Mouse (Mus musculus) limb, embryonic 13.5 days (tissue): ENCODE results near the gene Inpp4a. TPM values are rescaled to one million over a fixed set of nuclear protein-coding genes. Genes with fewer than 3 reads are reported as not detected.

Experiments used
- ATAC-seq: fragments of 200-750 bp; cut with Nextera tagmentation; 2 replicates; pipeline ENCODE4 v1.8.0; 2017; ENCODE audit warnings: low read depth, moderate number of reproducible peaks, moderate TSS enrichment; ENCODE audit not compliant: low FRiP score
- H3K27ac ChIP-seq: fragments of 300-500 bp; sonication (generic); 2 replicates; pipeline ENCODE4 v1.5.1; 2015; ENCODE audit warnings: inconsistent platforms, mild to moderate bottlenecking, moderate library complexity
- H3K27me3 ChIP-seq: fragments of 300-500 bp; sonication (generic); 2 replicates; pipeline ENCODE4 v1.6.1; 2015; ENCODE audit warnings: mild to moderate bottlenecking, inconsistent platforms
- H3K36me3 ChIP-seq: fragments of 300-500 bp; sonication (generic); 2 replicates; pipeline ENCODE4 v1.6.1; 2015; ENCODE audit warnings: inconsistent platforms, mild to moderate bottlenecking, moderate library complexity
- H3K4me1 ChIP-seq: fragments of 300-500 bp; sonication (generic); 2 replicates; pipeline ENCODE4 v1.6.1; 2015; ENCODE audit warnings: inconsistent platforms
- H3K4me2 ChIP-seq: fragments of 300-500 bp; sonication (generic); replicated peaks from 2 replicates; pipeline ENCODE4 v1.6.1; 2015; ENCODE audit warnings: inconsistent platforms, mild to moderate bottlenecking, moderate library complexity
- H3K4me3 ChIP-seq: fragments of 300-500 bp; sonication (generic); 2 replicates; pipeline ENCODE4 v1.5.1; 2015; ENCODE audit warnings: moderate library complexity, mild to moderate bottlenecking, inconsistent platforms
- H3K9ac ChIP-seq: fragments of 300-500 bp; sonication (generic); 2 replicates; pipeline ENCODE4 v1.6.1; 2015; ENCODE audit warnings: mild to moderate bottlenecking, inconsistent platforms
- H3K9me3 ChIP-seq: fragments of 300-500 bp; sonication (generic); 2 replicates; pipeline ENCODE4 v1.6.1; 2016; ENCODE audit warnings: inconsistent platforms
- WGBS: fragments of 180-500 bp; shearing (Covaris S2); methylation state at CpG from one replicate; pipeline ENCODE4 v1.1.7; 2015; 5-methylcytosine and 5-hydroxymethylcytosine counted together
- polyA plus RNA-seq: library from polyadenylated mRNA; unstranded; fragments of >200 nt; fragmentation: Nextera tagmentation; extraction: Ambion mirVana; gene quantifications from 2 replicates; pipeline ENCODE4 v1.2.1, GENCODE M21; 2015

Gene Inpp4a
- polyA plus RNA-seq, 1 experiment from 2014 or later: 20.9 TPM

DNA sequence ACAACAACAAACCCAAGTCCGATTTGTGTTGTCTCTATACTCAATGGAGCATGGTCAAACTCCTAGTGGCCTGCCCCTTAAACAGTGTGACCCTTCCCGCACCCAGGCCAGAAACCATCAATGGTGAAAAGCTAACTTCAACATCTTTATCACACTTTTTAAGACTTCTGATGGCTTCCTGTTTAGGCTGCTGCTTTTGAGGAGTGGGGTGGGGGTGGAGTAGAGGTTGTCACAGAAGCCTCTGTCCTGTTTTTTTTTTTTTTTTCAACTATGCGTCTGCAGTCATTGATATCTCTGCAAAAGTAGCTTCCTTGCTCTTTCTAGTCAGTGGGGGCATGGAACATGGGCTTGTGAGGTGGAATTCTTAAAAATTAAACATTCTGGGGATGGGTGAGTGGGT lies 3.1 kb downstream of the Inpp4a start:
- H3K4me2 ChIP-seq: no peak overlapping the region
- WGBS: 58% methylated on average over 3 of the region's 3 CpGs
- H3K4me1 ChIP-seq: peaks cover 13% of the 10 kb centered on the region
- no peaks in the 10 kb centered on the region for H3K36me3 ChIP-seq
- no peak overlapping the region for H3K27ac ChIP-seq
- ATAC-seq: no peak
- no peak overlapping the region for H3K4me3 ChIP-seq
- no peaks in the 10 kb centered on the region for H3K27me3 ChIP-seq
- no peaks in the 10 kb centered on the region for H3K9me3 ChIP-seq
- no peak overlapping the region for H3K9ac ChIP-seq

DNA sequence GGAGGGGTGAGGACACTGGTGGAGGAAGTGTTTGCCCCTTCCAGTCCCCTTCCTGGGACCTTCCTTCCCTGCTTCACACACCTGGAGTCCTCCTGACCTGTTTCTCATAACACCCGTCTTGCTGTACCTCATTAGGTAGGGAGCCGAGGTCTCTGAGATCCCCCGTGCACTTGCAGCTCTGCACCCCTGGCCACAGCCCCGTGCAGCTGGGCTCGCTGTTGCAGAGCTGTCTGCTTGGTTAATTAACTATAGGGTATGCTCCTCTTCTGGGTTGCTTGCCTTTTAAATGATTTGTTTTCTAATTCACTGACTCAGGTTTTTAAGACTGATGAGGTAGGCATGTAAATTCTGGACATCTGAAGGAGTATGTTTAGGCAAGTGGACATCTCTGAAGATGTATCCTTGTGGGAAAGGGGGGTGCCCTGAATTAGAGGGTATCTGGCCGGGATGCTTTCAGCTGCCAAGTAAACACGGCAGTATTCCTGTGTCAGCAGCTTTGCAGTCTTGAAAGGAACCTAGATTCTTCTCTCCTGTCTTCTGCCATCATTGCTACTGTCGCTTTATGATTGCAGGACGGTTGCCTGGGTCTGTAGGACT lies 6.1 kb downstream of the Inpp4a start:
- no peak overlapping the region for H3K4me2 ChIP-seq
- no peaks in the 10 kb centered on the region for H3K27me3 ChIP-seq
- ATAC-seq: no peak
- H3K9ac ChIP-seq: no peak overlapping the region
- peaks cover 7% of the 10 kb centered on the region for H3K4me1 ChIP-seq
- no peaks in the 10 kb centered on the region for H3K36me3 ChIP-seq
- peaks cover 8% of the 10 kb centered on the region; the same call in 1 of the 2 replicates for H3K9me3 ChIP-seq
- no peak overlapping the region for H3K27ac ChIP-seq
- H3K4me3 ChIP-seq: no peak overlapping the region
- WGBS: 69% methylated on average over 9 of the region's 9 CpGs

DNA sequence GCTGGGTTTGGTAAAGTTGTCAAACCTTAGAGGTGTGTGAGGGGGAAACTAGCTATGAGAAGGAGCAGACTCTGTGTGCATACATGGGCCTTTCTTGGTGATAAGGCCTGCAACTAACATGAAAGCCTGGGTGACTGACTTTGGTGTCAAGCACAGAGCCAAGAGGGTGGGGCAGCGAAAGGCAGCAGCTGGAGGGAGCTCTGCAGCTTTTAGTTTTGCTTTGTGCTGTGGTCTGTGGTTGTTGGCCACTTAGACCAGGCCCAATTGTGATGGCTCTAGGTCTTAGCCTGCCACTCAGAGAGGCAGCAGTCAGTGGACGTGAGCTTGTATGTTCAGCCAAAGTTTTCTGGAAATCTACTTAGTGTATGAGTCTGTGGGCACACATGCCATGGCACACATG lies 7.9 kb downstream of the Inpp4a start:
- no peaks in the 10 kb centered on the region for H3K27me3 ChIP-seq
- no peak for ATAC-seq
- H3K36me3 ChIP-seq: no peaks in the 10 kb centered on the region
- H3K9ac ChIP-seq: no peak overlapping the region
- H3K4me3 ChIP-seq: no peak overlapping the region
- H3K4me2 ChIP-seq: no peak overlapping the region
- H3K9me3 ChIP-seq: peaks cover 8% of the 10 kb centered on the region; the same call in 1 of the 2 replicates
- 87% methylated on average over 2 of the region's 2 CpGs for WGBS
- no peaks in the 10 kb centered on the region for H3K4me1 ChIP-seq
- H3K27ac ChIP-seq: no peak overlapping the region

DNA sequence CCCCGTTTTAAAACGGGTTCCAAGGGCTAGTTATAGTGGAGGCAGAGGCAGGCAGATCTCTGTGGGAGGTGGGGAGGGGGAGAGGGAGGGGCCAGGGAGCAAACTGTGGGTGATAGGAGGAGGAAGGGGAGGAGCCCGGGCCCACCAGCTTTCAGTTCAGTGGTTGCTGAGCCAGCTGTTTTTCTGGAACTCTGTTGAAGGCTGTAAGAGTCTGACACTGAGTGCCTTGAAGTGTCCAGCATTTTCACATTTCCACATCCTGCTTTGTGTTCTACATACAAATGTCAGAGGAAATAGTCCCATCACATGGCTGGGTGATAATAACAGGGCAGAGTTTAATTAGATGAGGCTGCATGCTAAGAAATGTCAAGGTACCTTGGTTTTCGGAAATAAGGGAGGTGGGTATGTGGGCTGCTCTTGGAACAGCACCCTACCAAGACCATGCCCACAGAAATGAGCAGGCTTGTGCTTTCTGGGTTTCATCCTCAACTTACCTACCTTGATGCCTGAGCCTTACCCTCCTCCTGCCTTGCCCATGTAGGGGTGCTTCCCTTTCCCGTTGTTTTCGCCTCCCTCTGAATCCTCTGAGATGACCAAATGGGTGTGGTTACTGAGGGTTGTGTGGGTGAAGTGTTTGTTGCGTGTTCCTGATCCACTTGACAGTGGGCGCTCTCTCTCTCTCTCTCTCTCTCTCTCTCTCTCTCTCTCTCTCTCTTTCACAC lies 8.5 kb downstream of the Inpp4a start:
- WGBS: 85% methylated on average over 8 of the region's 8 CpGs
- Histone ChIP-seq H3K9me3 (peaks cover 8% of the 10 kb centered on the region; the same call in 1 of the 2 replicates), H3K9ac (no peak overlapping the region), H3K36me3 (no peaks in the 10 kb centered on the region), H3K27me3 (no peaks in the 10 kb centered on the region), H3K4me3 (no peak overlapping the region), H3K4me1 (no peaks in the 10 kb centered on the region), H3K27ac (no peak overlapping the region), H3K4me2 (no peak overlapping the region)
- ATAC-seq: no peak

DNA sequence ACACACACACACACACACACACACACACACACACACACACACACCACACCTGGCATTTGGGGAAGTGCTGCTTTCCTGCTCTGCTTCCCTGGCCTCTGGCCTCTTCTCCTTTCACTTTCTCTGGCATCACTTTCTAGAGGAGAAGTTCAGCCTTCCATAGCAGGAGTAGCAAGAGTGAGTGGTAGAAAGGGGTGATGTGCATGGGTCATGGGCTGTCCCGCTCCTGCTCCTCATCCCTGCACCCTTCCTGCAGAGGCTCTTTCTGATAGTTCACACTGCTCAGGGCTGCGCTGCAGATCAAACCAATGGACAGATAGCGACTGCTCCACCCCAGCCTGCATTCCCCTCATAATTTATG lies 9.1 kb downstream of the Inpp4a start:
- Histone ChIP-seq H3K36me3 (no peaks in the 10 kb centered on the region), H3K4me2 (no peak overlapping the region), H3K27me3 (no peaks in the 10 kb centered on the region), H3K4me3 (no peak overlapping the region), H3K27ac (no peak overlapping the region), H3K9ac (no peak overlapping the region), H3K4me1 (no peaks in the 10 kb centered on the region), H3K9me3 (peaks cover 8% of the 10 kb centered on the region; the same call in 1 of the 2 replicates)
- WGBS: 66% methylated on average over 3 of the region's 3 CpGs
- no peak for ATAC-seq

DNA sequence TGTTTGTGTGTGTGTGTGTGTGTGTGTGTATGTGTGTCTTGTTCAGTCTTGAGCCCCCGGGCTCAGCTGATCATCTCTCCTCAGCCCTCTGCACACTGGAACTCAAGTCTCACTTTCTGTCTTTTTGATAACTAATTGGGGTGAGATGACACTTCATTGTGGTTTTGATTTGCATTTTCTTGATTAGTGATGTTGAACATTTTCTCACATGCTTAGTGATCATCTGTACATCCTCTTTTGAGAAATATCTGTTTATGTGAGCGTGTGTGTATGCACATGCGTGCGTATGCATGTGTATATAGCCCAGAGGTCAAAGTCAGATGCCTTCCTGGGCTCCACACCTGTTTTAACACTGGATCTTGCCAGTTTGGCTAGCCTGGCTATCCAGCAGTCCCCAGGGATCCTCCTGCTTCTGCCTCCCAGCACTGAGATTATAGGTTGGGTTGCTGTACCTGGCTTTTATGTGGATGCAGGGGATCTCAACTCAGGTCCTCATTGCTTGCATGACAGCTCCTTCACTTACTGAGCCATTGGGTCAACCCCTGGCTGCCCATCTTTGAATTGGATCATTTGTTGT lies 10.4 kb downstream of the Inpp4a start:
- no peak for ATAC-seq
- Histone ChIP-seq H3K27ac (no peak overlapping the region), H3K4me2 (no peak overlapping the region), H3K9ac (no peak overlapping the region), H3K4me3 (no peak overlapping the region), H3K36me3 (no peaks in the 10 kb centered on the region), H3K27me3 (no peaks in the 10 kb centered on the region), H3K9me3 (peaks cover 8% of the 10 kb centered on the region; the same call in 1 of the 2 replicates), H3K4me1 (no peaks in the 10 kb centered on the region)
- 94% methylated on average over 4 of the region's 4 CpGs for WGBS

DNA sequence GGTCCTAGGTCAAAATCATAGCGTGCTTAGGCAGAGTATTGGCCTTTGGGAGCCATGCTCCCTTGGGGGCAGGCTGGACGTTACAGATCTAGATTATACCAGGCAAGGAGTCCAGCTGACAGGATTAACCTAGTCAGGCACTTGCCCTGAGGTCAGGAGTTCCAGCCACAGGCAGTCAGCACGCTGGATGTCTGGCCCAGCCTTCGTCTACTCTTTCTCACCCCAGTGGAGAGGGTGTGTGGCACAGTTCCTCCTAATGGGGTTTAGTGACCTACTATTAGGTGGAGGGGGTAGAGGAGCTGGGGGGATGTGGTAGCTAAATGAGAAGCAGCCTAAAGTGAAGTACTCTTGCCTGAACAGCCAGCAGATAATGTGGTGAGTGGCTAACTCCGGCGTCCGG lies 14.7 kb downstream of the Inpp4a start:
- no peaks in the 10 kb centered on the region for H3K36me3 ChIP-seq
- no peak overlapping the region for H3K4me3 ChIP-seq
- peaks cover 10% of the 10 kb centered on the region for H3K4me1 ChIP-seq
- H3K27ac ChIP-seq: no peak overlapping the region
- no peak overlapping the region for H3K4me2 ChIP-seq
- no peak overlapping the region for H3K9ac ChIP-seq
- no peaks in the 10 kb centered on the region for H3K27me3 ChIP-seq
- WGBS: 43% methylated on average over 7 of the region's 7 CpGs
- H3K9me3 ChIP-seq: peaks cover 8% of the 10 kb centered on the region; the same call in 1 of the 2 replicates
- ATAC-seq: no peak

DNA sequence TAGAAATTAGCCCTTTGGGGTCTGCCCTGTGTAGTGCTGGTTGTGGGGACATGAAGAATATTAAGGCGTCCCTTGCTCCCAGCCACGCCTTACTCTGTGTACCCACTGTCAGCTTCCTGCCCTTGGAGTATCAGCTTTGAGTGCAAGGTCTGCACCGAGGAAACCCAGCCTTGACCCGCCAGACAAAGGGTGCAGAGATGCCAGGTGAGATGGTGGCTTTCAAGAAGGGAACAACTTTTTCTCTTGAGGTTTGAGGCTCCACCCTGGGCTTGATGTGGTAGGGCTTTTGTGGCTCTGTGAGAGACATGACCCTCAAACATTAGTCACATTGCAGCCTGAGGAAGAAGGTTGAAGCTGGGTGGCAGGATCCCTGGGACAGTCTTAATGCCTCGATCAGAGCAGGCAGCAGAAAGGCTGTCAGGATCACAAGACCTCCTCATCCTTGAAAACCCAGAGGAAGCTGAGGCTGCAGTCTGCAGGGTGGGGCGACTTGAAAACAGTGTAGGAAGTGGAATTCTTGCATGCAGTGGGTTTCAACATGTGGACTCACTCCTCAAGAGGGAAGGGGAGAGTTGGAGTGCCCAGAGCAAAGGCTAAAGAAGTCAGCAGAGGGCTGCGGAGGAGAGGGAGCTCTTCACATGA lies 18.1 kb downstream of the Inpp4a start:
- Histone ChIP-seq H3K27ac (peak overlapping the region; percentile 16; the same call in 1 of the 2 replicates), H3K4me2 (no peak overlapping the region), H3K9me3 (no peaks in the 10 kb centered on the region), H3K9ac (no peak overlapping the region), H3K27me3 (no peaks in the 10 kb centered on the region), H3K4me3 (no peak overlapping the region), H3K36me3 (no peaks in the 10 kb centered on the region), H3K4me1 (peaks cover 10% of the 10 kb centered on the region)
- WGBS: 82% methylated on average over 7 of the region's 7 CpGs
- ATAC-seq: no peak

DNA sequence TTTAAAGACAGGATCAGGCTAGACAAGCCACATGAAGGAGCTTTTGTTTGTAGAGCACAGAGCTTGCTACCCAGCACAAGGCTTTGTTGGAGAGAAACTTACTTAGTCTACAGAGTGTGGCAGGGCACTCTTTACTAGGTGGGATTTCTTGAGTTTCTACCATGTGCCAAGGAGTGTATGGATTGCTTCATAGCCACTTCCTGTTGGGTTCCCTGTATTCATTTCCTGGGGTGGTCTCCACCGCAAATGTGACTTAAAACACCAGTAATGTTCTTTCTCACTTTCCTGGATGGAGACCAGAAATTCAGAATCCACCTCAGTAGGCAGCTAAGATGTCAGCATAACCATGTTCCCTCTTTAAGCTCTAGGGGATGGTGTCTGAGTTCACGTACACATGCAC lies 18.9 kb downstream of the Inpp4a start:
- H3K27ac ChIP-seq: peak overlapping the region; percentile 16; the same call in 1 of the 2 replicates
- H3K4me2 ChIP-seq: no peak overlapping the region
- no peak for ATAC-seq
- no peaks in the 10 kb centered on the region for H3K36me3 ChIP-seq
- H3K4me1 ChIP-seq: peaks cover 10% of the 10 kb centered on the region
- H3K9me3 ChIP-seq: no peaks in the 10 kb centered on the region
- H3K9ac ChIP-seq: no peak overlapping the region
- 79% methylated on average over 2 of the region's 2 CpGs for WGBS
- no peaks in the 10 kb centered on the region for H3K27me3 ChIP-seq
- no peak overlapping the region for H3K4me3 ChIP-seq

DNA sequence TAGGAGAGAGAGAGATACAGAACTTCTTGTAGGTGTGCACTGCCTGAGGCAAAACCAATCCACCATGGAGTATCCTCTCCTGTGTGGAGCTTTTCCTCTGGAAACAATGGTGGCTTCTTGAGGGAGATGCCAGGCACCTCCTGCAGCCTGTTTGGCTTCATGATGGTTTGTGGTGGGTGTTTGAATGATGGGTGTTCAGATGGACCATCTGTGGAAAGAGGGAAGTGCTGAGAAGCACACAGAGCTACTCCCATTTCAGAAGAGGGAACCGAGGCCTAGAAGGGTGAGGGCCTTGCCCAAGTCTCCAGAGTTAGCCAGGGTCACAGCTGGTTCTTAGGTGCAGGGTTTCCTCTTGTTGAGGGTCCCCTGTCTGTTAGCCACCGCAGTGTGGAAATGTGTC lies 23.0 kb downstream of the Inpp4a start:
- H3K4me1 ChIP-seq: peaks cover 21% of the 10 kb centered on the region
- no peak for ATAC-seq
- H3K4me3 ChIP-seq: no peak overlapping the region
- no peaks in the 10 kb centered on the region for H3K9me3 ChIP-seq
- H3K4me2 ChIP-seq: no peak overlapping the region
- 87% methylated on average over 2 of the region's 2 CpGs for WGBS
- H3K27me3 ChIP-seq: no peaks in the 10 kb centered on the region
- H3K9ac ChIP-seq: no peak overlapping the region
- H3K27ac ChIP-seq: no peak overlapping the region
- no peaks in the 10 kb centered on the region for H3K36me3 ChIP-seq

DNA sequence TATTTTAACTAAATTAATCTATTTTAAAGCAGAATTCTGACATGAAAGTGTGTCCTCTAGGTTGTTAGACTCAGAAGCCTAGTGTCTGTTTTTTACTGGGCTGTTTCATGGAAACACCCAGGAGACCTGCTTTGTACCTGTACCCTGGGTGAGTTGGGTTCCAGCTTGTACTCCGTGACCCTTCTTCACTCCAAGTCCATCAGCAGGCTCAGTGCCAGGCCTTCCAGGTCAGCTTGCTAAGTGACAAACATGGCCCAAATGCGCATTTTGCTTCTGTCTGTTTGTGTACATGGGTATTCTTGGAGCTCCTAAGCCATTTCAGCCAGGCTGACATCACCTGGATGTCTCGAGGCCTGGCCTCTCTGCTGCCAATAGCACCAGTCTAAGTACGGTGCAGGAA lies 23.5 kb downstream of the Inpp4a start:
- Histone ChIP-seq H3K27ac (no peak overlapping the region), H3K9me3 (no peaks in the 10 kb centered on the region), H3K36me3 (no peaks in the 10 kb centered on the region; the same call in 1 of the 2 replicates), H3K4me3 (no peak overlapping the region), H3K4me1 (peaks cover 19% of the 10 kb centered on the region), H3K4me2 (no peak overlapping the region), H3K9ac (no peak overlapping the region), H3K27me3 (no peaks in the 10 kb centered on the region)
- 83% methylated on average over 4 of the region's 4 CpGs for WGBS
- no peak for ATAC-seq

DNA sequence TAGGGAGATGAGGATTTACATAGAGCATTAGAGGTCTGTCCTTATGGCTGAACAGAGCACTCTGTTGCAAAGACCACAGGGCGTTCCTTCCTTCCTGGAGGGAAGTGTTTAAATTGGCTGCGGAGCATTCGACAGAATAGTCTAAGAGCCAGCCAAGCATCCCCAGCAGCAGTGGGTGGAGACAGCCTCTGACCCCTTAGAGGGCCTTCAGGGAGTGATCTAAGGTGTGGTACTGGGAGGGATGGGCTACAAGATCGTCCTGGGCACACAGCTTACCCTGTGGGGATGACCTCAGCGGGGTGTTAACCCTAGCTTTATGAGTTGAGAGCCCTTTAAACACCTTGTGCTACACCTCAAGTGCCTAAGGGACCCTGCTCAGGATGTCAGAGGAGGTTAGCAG lies 24.9 kb downstream of the Inpp4a start:
- Histone ChIP-seq H3K27ac (no peak overlapping the region), H3K9ac (no peak overlapping the region), H3K4me2 (no peak overlapping the region), H3K36me3 (peaks cover 9% of the 10 kb centered on the region; the same call in 1 of the 2 replicates), H3K27me3 (no peaks in the 10 kb centered on the region), H3K4me3 (no peak overlapping the region), H3K9me3 (peaks cover 3% of the 10 kb centered on the region; the same call in 1 of the 2 replicates), H3K4me1 (peaks cover 11% of the 10 kb centered on the region)
- WGBS: 16% methylated on average over 5 of the region's 5 CpGs
- no peak; the same call in 1 of the 2 replicates for ATAC-seq
